Mouse (Mus musculus) embryo, embryonic 11.5 days (tissue): Measurements from ENCODE around the gene Hist1h2af.
"Not testable (repeated sequence)": the region's sequence is repeated elsewhere in the genome, so short reads cannot be mapped to it uniquely, and the experiment has no call there.

Source experiments
- DNase-seq: peaks from one replicate; pipeline ENCODE4 v3.0.0-alpha.2; 2012; ENCODE audit warnings: low read depth, low spot score

The Hist1h2af gene

DNA sequence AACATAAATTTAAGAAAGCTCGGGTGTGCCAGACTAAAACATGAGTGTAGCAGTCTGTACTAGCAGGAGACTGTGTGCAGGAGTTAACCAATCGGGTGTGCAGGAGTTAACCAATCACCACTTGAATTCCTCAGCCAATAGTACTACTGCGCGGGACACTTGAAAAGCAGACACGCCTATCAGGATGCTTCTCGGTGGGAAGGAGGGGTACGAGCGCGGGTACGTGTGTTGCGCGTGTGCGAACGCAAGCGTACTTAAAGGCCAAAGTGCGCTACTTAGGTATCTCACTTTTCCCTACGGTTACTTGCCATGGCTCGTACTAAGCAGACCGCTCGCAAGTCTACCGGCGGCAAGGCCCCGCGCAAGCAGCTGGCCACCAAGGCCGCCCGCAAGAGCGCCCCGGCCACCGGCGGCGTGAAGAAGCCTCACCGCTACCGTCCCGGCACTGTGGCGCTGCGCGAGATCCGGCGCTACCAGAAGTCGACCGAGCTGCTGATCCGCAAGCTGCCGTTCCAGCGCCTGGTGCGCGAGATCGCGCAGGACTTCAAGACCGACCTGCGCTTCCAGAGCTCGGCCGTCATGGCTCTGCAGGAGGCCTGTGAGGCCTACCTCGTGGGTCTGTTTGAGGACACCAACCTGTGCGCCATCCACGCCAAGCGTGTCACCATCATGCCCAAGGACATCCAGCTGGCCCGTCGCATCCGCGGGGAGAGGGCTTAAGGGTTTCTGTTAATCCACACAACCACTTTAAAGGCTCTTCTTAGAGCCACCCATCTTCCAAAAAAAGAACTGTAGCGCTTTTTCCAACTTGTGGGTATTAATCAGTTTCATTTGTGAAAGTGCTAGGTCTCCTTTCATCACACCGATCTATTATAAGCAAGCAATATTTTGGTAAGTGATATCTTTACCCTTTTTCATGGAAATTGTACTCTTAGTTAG, 1.7 kb downstream of the Hist1h2af start, which contains the start of gene Hist1h3g:
Gene Hist1h3g (plus strand): TSS at position 286 of the 939 bp plus-strand sequence.
- not testable (repeated sequence) for DNase-seq

DNA sequence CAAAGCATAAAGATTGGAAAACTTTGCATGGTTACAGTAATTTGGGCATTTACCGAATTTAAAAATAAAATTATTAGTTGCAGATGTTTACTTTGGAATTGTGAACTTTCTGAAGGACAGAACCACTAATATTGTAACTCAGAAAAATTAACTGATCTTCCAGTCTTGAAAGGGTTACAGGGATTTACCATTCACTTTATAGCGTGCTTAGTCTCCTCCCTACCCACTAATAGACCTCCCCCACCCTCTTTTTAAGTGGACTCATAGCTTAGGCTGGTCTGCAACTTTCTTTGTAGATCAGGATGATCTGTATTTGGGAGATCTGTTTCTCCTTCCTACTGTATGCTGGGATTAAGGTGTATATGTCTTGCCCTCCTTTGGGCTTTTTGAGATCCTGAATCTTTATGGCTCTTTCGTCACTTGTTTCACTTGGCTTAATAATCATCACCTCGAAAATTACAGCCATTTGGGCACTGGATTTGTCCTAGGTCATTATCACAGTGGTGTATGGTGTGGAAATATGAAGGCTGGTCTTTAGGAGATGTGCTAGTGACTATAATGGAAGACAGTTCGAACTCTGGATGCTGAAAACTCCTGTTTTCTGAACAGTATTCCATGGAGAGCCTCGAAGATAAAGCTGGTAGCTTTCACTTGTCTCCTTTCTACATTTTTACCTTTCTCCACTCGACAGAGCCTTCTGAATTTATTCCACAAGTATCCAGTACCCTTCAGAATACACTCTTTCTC, 2.5 kb downstream of the Hist1h2af start:
- DNase-seq, result no peak

DNA sequence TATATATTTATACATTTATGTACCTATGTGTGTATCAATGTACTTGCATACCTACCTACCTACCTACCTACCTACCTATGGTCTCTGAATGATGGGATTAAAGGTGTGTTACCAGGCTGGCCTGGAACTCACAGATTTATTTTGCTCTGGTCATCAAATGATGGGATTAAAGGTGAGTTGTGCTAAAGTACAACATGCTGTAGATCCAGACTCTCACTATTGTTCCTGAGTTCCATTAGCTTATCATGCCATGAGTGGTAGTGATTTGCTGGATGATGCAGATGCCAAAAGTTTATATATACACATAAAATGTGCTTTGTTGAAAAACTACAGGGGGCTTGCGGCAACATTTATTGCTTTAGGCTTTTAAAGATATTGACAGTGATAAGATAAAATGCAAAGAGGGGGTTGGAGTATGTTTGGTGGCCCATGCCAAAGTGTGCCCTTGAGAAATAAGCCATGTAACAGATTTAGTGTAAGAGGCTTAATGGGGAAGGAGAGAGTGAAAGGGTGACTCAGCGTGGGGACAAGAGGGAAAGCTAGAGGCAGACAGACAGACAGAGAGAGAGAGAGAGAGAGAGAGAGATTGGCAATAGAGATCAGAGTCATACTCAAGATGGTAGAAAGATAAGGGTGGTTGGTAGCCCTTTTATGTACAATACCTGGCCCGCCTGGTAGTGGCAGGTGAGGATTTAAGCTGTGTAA, 3.5 kb downstream of the Hist1h2af start:
- no peak for DNase-seq

DNA sequence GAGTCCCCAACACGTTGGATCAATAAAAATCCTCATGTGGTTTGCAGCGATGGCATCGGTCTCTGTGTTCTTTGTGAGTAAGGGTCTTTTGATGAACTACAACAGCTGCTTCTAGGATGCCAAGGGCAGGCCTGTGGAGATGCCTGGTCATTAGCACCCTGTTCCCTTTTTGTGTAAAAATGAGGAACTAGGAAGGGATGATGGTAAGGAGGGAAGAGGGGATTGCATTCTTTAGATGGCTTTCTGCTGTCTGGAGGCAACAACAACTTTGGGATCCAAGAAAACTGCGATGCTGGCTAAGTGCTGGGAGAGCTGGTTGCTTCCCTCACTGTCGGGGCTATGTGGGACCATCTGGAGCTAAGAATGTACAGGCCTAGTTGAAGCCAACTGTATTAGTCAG, 4.5 kb downstream of the Hist1h2af start:
- no peak for DNase-seq

DNA sequence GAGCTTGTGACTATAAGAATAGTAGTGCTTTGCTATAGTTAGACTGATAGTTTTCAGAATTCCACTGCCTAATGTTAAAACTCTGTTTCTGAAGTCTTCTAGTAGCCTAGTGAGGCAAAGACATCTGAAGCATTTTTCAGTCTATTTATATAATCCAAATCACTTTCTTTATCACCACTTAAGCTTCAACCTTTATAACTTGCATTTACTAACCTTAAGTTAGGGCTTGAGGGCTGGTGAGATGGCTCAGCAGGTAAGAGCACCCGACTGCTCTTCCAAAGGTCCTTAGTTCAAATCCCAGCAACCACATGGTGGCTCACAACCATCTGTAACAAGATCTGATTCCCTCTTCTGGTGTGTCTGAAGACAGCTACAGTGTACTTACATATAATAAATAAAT, 6.1 kb downstream of the Hist1h2af start:
- DNase-seq, result not testable (repeated sequence)

DNA sequence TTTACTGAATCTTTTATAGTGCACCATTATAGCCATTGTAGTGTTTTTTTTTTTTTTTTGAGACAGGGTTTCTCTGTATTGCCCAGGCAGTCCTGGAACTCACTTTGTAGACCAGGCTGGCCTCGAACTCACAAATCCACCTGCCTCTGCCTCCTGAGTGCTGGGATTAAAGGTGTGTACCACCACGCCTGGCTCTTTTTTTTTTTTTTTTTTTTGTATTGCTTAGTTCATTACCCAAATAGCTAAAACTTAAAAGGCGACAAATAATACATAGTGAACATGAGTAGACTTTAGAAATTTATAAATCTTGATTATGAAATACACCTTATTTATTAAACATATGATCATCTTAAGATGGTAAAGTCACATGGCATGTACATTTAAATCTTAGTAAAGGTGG, 7.8 kb downstream of the Hist1h2af start:
- no peak for DNase-seq

DNA sequence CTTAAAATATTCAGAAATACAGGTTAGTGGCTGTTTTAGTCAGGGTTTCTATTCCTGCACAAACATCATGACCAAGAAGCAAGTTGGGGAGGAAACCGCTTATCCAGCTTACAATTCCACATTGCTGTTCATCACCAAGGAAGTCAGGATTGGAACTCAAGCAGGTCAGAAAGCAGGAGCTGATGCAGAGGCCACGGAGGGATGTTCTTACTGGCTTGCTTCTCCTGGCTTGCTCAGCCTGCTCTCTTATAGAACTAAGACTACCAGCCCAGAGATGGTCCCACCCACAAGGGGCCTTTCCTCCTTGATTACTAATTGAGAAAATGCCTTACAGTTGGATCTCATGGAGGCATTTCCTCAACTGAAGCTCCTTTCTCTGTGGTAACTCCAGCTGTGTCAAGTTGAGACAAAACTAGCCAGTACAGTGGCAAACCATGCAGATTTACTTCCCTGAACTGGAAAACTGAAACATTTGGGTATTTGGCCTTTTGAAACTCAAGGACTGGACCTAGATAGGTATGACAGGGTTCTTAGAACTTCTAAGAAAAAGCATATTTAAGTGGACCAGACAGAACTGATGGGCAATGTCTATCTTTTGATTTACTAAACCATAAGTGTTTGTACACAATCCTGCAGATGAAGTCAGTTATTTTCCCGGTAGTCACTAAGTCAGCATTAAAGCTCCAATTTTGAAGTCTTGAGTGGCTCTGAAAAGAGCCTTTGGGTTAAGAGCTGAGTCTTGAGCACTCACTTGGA, 8.7 kb downstream of the Hist1h2af start:
- DNase-seq, result not testable (repeated sequence)

DNA sequence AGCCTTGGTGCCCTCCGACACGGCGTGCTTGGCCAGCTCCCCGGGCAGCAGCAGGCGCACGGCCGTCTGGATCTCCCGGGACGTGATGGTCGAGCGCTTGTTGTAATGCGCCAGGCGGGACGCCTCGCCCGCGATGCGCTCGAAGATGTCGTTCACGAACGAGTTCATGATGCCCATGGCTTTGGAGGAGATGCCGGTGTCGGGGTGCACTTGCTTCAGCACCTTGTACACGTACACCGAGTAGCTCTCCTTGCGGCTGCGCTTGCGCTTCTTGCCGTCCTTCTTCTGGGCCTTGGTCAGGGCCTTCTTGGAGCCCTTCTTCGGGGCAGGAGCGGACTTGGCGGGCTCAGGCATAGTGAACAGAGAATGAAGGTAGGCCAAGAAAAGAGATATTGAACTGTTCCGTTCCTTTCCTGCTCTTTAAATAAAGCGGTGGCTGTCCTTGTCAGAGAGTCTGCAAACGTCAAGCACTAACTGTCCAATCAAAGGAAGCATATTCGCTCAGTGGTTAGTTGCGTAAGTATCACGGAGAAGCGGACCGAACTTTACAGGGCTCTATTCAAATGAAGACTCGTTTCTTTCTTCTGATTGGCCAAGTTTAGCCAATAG, 9.4 kb downstream of the Hist1h2af start, which contains the start of gene Hist1h2bh:
Gene Hist1h2bh (minus strand): TSS at position 394 of the 609 bp plus-strand sequence.
- DNase-seq, result peak; percentile 80

DNA sequence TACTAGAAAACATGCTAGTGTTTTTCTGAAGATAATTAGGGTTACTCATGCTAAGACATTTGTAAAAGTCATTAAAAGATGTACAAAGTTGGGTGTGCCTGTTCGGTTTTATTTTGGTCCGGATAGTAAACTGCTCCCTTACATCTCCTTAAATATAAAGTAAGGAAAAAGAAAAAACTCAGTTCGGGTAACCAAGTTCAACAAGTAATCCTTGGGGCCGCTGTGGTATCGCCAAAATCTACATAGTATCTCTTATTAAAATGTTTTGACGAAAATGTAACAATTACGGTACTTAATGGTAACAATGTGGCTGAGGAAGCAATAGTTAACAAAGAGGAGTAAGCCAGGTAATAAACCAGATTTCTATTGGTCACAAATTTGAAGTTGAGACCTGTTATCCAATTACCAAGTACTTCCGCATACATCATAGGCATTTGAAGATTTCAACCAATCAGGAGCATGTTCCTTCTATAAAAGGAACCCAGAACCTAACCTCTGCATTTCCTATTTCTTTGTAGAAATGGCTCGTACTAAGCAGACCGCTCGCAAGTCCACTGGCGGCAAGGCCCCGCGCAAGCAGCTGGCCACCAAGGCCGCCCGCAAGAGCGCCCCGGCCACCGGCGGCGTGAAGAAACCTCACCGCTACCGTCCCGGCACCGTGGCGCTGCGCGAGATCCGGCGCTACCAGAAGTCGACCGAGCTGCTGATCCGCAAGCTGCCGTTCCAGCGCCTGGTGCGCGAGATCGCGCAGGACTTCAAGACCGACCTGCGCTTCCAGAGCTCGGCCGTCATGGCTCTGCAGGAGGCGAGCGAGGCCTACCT, 10.5 kb downstream of the Hist1h2af start, which contains the start of gene Hist1h3f:
Gene Hist1h3f (plus strand): TSS at position 88 of the 822 bp plus-strand sequence.
- DNase-seq, result peak; percentile 87

DNA sequence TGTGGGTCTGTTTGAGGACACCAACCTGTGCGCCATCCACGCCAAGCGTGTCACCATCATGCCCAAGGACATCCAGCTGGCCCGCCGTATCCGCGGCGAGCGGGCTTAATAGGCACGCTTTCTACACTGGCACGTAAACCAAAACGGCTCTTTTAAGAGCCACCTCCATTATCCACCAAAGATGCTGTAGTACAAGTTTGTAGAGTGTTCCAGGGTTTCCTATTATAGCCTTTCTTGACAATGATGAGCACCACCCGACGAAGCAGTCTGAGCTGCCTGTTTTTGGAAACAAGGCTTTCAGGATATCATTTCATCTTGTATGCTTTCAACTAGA, 11.0 kb downstream of the Hist1h2af start:
- not testable (repeated sequence) for DNase-seq

DNA sequence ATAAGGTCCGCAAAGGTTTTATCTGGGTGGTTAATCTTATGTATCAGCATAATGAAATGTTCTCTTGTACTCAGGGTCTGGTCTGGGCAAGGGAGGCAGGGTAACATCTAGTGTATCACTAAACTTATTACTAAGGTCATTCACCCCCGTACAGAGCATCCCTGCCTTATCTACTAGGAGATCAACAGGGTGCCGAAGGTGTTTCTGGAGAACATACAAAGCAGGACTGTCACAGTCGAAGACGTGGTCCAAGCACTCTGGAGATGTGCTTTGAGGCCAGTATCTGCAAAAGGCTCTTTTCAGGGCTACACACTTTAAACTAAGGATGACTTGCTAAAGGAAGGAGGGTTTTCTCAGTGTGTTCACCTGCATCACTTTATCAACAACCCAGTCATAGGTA, 13.0 kb downstream of the Hist1h2af start:
- DNase-seq, result no peak

DNA sequence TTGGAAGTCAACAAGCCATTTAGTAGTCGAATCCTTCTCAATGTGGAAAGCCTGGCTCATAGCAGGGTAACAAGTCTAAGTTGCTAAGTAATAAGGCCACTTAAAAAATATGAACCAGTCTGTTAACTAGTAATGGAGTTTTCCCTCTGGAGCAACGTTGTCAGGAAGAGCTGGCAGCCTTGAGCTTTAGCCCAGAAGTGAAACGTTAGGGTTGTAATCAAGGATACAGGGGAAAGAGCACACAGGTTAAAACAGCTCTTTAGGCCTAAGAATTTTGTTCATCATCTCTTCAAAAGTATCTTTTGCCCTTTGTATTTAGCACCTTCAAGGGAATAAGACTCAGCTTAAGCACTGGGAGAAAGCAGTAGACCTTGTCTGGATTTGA, 17.0 kb downstream of the Hist1h2af start:
- no peak for DNase-seq

DNA sequence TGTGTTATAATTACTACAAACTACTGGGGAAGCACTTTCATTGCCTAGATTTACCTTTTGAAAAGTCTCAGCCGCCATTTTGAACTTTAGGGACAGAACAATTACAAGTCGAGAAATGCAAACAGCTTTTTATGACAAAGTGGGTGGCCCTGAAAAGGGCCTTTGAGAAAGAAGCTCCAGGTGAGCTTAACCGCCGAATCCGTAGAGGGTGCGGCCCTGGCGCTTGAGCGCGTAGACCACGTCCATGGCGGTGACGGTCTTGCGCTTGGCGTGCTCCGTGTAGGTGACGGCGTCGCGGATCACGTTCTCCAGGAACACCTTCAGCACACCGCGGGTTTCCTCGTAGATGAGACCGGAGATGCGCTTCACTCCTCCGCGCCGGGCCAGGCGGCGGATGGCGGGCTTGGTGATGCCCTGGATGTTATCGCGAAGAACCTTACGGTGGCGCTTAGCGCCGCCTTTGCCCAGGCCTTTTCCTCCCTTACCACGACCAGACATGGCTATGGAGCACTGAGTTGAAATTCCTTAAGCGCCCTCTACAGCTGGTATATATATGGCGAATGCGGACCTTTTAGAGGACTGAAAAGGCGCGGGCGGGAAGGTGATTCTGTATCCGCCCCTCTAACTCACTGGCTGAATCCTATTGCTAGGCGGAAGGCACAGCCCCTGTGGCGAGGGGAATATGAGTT, 17.6 kb downstream of the Hist1h2af start, which contains the start of gene Hist1h4f:
Gene Hist1h4f (minus strand): TSS at position 503 of the 689 bp plus-strand sequence.
- DNase-seq, result peak; percentile 92

DNA sequence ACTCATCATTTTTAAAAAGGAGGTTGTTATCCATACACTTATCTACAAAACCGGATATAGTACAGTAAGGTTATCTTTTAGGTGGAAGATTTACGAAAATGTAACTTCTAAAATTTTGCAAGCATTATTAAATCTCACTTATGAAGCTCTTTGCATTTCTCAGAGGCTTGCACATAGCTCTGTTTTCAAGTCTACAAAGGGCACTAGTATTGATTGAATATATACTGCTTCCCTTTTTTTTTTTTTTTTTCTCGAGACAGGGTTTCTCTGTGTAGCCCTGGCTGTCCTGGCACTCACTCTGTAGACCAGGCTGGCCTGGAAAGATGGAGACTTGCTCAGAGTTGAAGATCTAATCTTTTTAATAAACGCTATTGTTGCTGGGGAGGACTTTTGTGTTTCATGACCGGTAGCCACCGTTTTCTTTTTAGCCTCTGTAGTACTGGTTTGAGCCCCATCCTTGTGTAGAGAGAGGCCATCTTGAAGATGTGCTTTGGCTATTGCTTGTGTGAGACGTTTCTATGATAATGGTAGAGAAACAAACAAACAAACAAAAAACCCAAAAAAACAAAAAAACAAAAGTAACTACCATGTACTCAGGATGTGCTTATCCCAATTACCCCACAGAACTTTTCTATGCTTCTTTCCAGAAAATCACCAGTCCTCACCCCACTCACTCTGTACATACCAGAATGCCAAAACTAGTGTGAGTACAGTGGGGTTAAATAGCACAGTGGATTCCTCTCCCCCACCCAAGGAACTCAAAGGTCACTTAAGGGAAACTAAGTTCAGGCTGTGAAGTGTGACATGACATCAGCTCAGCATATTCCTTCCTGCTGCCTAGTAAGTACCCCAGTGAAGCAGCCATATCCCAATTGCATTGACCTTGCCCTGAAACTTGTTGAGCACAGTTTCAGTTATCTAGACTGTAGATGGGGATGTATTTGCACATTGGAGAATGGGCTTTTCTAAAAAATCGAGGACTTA, 18.5 kb downstream of the Hist1h2af start:
- no peak for DNase-seq

DNA sequence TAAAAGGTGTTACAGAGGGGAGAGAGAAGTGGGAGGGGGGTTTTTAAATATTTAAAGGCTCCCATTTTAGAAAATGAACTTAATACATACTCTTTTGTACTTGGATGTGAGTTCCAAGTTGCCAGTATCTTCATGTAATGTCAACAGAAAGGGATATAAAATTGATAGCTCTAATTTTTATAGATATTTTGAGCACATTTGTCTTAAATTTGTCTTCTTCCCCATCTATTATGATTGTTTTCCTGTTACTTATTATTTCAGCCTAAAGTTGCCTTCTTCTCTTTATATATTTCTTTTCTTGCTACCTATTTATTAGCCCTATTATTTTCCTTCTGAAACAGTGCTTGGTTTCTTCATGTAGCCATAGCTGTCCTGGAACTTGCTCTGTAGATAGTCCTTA, 19.3 kb downstream of the Hist1h2af start, which contains the start of gene Hist1h1d:
Gene Hist1h1d (plus strand): TSS at position 301 of the 400 bp plus-strand sequence.
- no peak for DNase-seq

DNA sequence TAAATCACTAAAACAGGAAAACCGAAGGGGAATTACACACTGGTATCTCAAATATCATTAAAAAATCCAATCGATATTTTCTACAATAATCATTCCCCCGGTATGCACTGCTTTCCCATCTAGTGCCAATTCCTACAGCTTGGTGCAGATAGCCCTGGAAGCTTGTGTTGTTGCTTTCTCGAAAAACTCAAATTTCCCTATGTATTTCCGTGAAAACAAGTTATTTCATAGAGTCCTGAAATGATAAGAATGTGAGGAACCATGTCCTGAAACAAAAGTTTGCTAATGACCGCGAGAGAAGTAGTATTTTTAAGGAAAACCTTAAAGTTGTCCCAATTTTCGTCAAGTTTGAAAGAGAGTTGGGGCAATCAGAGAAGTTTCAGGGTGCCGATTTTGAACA, 20.7 kb downstream of the Hist1h2af start:
- no peak for DNase-seq

DNA sequence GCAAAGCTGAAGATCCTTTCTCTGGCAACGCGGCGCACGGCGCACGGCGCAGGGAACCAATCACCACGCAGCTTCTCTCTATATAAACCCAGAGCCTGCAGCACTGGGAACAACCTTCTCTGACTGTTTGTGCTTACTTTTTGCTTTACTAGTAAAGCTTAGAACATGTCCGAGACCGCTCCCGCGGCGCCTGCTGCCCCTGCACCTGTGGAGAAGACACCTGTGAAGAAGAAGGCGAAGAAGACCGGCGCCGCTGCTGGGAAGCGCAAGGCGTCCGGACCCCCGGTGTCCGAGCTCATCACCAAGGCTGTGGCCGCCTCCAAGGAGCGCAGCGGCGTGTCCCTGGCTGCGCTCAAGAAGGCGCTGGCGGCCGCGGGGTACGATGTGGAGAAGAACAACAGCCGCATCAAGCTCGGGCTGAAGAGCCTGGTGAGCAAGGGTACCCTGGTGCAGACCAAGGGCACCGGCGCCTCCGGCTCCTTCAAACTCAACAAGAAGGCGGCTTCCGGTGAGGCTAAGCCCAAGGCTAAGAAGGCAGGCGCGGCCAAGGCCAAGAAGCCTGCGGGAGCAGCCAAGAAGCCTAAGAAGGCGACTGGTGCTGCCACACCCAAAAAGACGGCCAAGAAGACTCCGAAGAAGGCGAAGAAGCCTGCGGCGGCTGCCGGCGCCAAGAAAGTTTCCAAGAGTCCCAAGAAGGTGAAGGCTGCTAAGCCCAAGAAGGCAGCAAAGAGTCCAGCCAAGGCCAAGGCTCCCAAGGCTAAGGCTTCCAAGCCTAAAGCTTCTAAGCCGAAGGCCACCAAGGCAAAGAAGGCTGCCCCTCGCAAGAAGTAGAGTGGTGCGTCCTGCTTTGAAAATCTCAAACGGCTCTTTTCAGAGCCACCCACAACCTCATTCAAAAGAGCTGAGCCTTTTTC, 21.5 kb downstream of the Hist1h2af start:
- DNase-seq, result no peak
